Mouse (Mus musculus): ENCODE measurements around the gene Gm11114. TPM values are rescaled to one million over a fixed set of nuclear protein-coding genes. Genes with fewer than 3 reads are reported as not detected.

Gm11114 gene
- polyA plus RNA-seq, 1 experiment from 2014 or later, result not detected

GRCm38 (mm10) chr9:85342892-85343785 lies 30.6 kb downstream of the Gm11114 start:
- H3K4me3 ChIP-seq (ENCODE audit: low read depth, low read length), result no peak overlapping the region
- 86% methylated on average over 8 of the region's 8 CpGs for WGBS

GRCm38 (mm10) chr9:85347823-85348523 lies 35.4 kb downstream of the Gm11114 start:
- no peak overlapping the region for H3K9ac ChIP-seq (ENCODE audit: low read length)
- 80% methylated on average over 10 of the region's 10 CpGs for WGBS
- no peak for ATAC-seq (ENCODE audit: insufficient read depth, low FRiP score, low TSS enrichment)
- H3K4me1 ChIP-seq (ENCODE audit: control insufficient read depth, insufficient read depth, low read length), result no peaks in the 10 kb centered on the region
- no peaks in the 10 kb centered on the region for H3K9me3 ChIP-seq (ENCODE audit: control insufficient read depth, low read length)
- H3K4me2 ChIP-seq (ENCODE audit: low read depth), result no peak overlapping the region
- H3K36me3 ChIP-seq (ENCODE audit: control insufficient read depth, insufficient read depth, low read length), result no peaks in the 10 kb centered on the region
- H3K27me3 ChIP-seq (ENCODE audit: control insufficient read depth, insufficient read depth, low read length), result no peaks in the 10 kb centered on the region
- no peak overlapping the region for H3K27ac ChIP-seq (ENCODE audit: low read depth, low read length)
- no peak overlapping the region for H3K4me3 ChIP-seq (ENCODE audit: low read depth, low read length)
- no peak for DNase-seq (ENCODE audit: low spot score)

More at GRCm38 (mm10) chr9:85342892-85343785, 30.6 kb downstream of the Gm11114 start:
- no peak for DNase-seq (ENCODE audit: low spot score)
- H3K27me3 ChIP-seq (ENCODE audit: control insufficient read depth, insufficient read depth, low read length), result no peaks in the 10 kb centered on the region
- H3K9ac ChIP-seq (ENCODE audit: low read length), result no peak overlapping the region
- no peaks in the 10 kb centered on the region for H3K4me1 ChIP-seq (ENCODE audit: control insufficient read depth, insufficient read depth, low read length)
- no peaks in the 10 kb centered on the region for H3K36me3 ChIP-seq (ENCODE audit: control insufficient read depth, insufficient read depth, low read length)
- no peak overlapping the region for H3K4me2 ChIP-seq (ENCODE audit: low read depth)
- ATAC-seq (ENCODE audit: insufficient read depth, low FRiP score, low TSS enrichment), result no peak
- no peak overlapping the region for H3K27ac ChIP-seq (ENCODE audit: low read depth, low read length)
- H3K9me3 ChIP-seq (ENCODE audit: control insufficient read depth, low read length), result no peaks in the 10 kb centered on the region

GRCm38 (mm10) chr9:85355559-85355958 lies 43.0 kb downstream of the Gm11114 start:
- no peak overlapping the region for H3K27ac ChIP-seq (ENCODE audit: low read depth, low read length)
- ATAC-seq (ENCODE audit: insufficient read depth, low FRiP score, low TSS enrichment) (no peak), DNase-seq (ENCODE audit: low spot score) (no peak)
- H3K4me1 ChIP-seq (ENCODE audit: control insufficient read depth, insufficient read depth, low read length), result no peaks in the 10 kb centered on the region
- no peak overlapping the region for H3K4me3 ChIP-seq (ENCODE audit: low read depth, low read length)
- no peaks in the 10 kb centered on the region for H3K27me3 ChIP-seq (ENCODE audit: control insufficient read depth, insufficient read depth, low read length)
- H3K36me3 ChIP-seq (ENCODE audit: control insufficient read depth, insufficient read depth, low read length), result no peaks in the 10 kb centered on the region
- H3K9me3 ChIP-seq (ENCODE audit: control insufficient read depth, low read length), result no peaks in the 10 kb centered on the region
- H3K9ac ChIP-seq (ENCODE audit: low read length), result no peak overlapping the region
- H3K4me2 ChIP-seq (ENCODE audit: low read depth), result no peak overlapping the region
- WGBS, result 83% methylated on average over 5 of the region's 5 CpGs

- Histone ChIP-seq H3K36me3 (ENCODE audit: control insufficient read depth, insufficient read depth, low read length) (no peaks in the 10 kb centered on the region), H3K9me3 (ENCODE audit: control insufficient read depth, low read length) (no peaks in the 10 kb centered on the region), H3K27me3 (ENCODE audit: control insufficient read depth, insufficient read depth, low read length) (no peaks in the 10 kb centered on the region), H3K4me1 (ENCODE audit: control insufficient read depth, insufficient read depth, low read length) (no peaks in the 10 kb centered on the region), H3K9ac (ENCODE audit: low read length) (no peak overlapping the region), H3K4me2 (ENCODE audit: low read depth) (no peak overlapping the region), H3K27ac (ENCODE audit: low read depth, low read length) (no peak overlapping the region), H3K4me3 (ENCODE audit: low read depth, low read length) (no peak overlapping the region)
- no peak for DNase-seq (ENCODE audit: low spot score)
- 88% methylated on average over 7 of the region's 7 CpGs for WGBS
- no peak for ATAC-seq (ENCODE audit: insufficient read depth, low FRiP score, low TSS enrichment)
These were observed 44.7 kb downstream of the Gm11114 start for GRCm38 (mm10) chr9:85357154-85357860.

Other genes starting within 250 kb of the Gm11114 start
- 3.9 and 4.3 TPM in 2 replicates for gene Tent5a, start 14.6 kb downstream of the Gm11114 start, polyA plus RNA-seq (2014; fragmentation: Nextera tagmentation; extraction: Ambion mirVana)

Data from neural tube, embryonic 11.5 days (tissue).